In the genomic region with DNA sequence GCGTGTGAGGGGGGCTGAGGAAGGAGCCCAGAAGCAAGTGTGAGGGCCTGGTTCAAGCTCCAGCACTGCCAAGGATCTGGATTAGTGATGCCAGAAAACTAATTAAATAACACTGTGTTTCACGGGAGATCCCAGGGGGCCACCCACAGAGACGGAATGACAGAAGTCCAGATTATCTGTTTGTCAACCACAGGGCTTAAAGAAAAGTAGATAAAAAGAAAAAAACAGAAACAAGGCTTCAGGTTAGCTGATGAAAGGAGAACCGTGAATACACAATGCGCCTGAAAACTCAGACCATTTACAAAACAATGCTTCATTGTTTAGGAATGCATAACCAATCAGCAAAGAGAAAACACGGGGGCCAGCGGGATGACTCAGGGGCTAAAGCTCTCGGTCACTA, we compare ENCODE assay signal across 19 mouse cellular contexts. TPM values are rescaled to one million over a fixed set of nuclear protein-coding genes. Genes with fewer than 3 reads are reported as not detected.
DNase-seq lines count a peak whose midpoint lies in the region; ATAC-seq and TF ChIP-seq lines count a peak whose summit lies in the region.
"Had no signal": no experiment of that assay in that cellular context is flagged by ENCODE, and none has a peak within 500 bp of the region (broad histone marks: within the 10 kb centered on the region; RNA-seq: fewer than 3 reads in every experiment).

No protein-coding gene starts in this region.

- no peak for ATAC-seq in kidney, embryonic 16.5 days (ENCODE audit: low FRiP score, low TSS enrichment)
- ATAC-seq: forebrain, postnatal 0 days; intestine, postnatal 0 days; liver, postnatal 0 days had no signal

- no peak overlapping the region for H3K4me3 ChIP-seq in layer of hippocampus, adult 2 months
- no peak overlapping the region for H3K4me3 ChIP-seq in kidney, embryonic 16.5 days (ENCODE audit: low read length)
- H3K4me3 ChIP-seq: embryonic facial prominence, embryonic 12.5 days had no signal

- no peaks in the 10 kb centered on the region for H3K4me1 ChIP-seq in kidney, embryonic 16.5 days (ENCODE audit: insufficient read depth, low read length)

- peak; percentile 56 for DNase-seq in embryo, embryonic 10.5 days (ENCODE audit: low spot score)
- DNase-seq in embryo, embryonic 10 days (ENCODE audit: low spot score), result no peak
- no peak for DNase-seq in layer of hippocampus, adult 2 months (ENCODE audit: low spot score in 2 of 2)
- no peak for DNase-seq in layer of hippocampus, adult 8-10 months (ENCODE audit: low spot score in 2 of 2)
- peak; percentile 34 for DNase-seq in NIH3T3 (ENCODE audit: low read depth)
- DNase-seq in retina, embryonic 14.5 days (ENCODE audit: low spot score), result peak; percentile 54
- DNase-seq: adrenal gland, postnatal 10 days; forebrain, postnatal 0 days; heart, postnatal 4 days; kidney, postnatal 36 days; liver, postnatal 0 days; lung, postnatal 4 days had no signal

- peaks cover 19% of the 10 kb centered on the region for H3K27me3 ChIP-seq in kidney, embryonic 16.5 days (ENCODE audit: insufficient read depth, low read length)

- H3K4me2 ChIP-seq in kidney, embryonic 16.5 days (replicated peaks; ENCODE audit: low read depth, low read length), result no peak overlapping the region
- H3K4me2 ChIP-seq: embryonic facial prominence, embryonic 12.5 days; heart, embryonic 11.5 days had no signal

- H3K9me3 ChIP-seq in kidney, embryonic 16.5 days (ENCODE audit: low read length), result no peaks in the 10 kb centered on the region
- H3K9me3 ChIP-seq: embryonic facial prominence, embryonic 12.5 days had no signal

- no peak overlapping the region for H3K9ac ChIP-seq in kidney, embryonic 16.5 days (replicated peaks; ENCODE audit: low read length)
- H3K9ac ChIP-seq: embryonic facial prominence, embryonic 12.5 days; forebrain, postnatal 0 days; liver, postnatal 0 days had no signal

- no peak for TF ChIP-seq CTCF in layer of hippocampus, adult 2 months (conservative IDR thresholded peaks at IDR 0.05)

- peak overlapping the region; percentile 23; the same call in 1 of the 2 replicates for H3K27ac ChIP-seq in layer of hippocampus, adult 2 months
- H3K27ac ChIP-seq in kidney, embryonic 16.5 days (ENCODE audit: low read length), result no peak overlapping the region
- H3K27ac ChIP-seq: embryonic facial prominence, embryonic 12.5 days had no signal

- no peaks in the 10 kb centered on the region for H3K36me3 ChIP-seq in kidney, embryonic 16.5 days (ENCODE audit: insufficient read depth, low read length)
- H3K36me3 ChIP-seq: embryonic facial prominence, embryonic 12.5 days had no signal

- 12% methylated on average over 8 of the region's 8 CpGs for WGBS in kidney, embryonic 16.5 days

RNA-seq across cellular contexts. Expression of a gene that starts 12.9 kb away (rescaled TPM):
- 100 to 1,000 TPM; 162 to 180 TPM for total RNA-seq in layer of hippocampus, adult 2 months (2021)
- total RNA-seq in layer of hippocampus, adult 8-10 months (2022), result 100 to 1,000 TPM; 161 to 182 (median 173) TPM
- polyA plus RNA-seq in kidney, embryonic 16.5 days (2015; fragmentation: Nextera tagmentation; extraction: Ambion mirVana), result 1.0 and 1.5 TPM in 2 replicates
- total RNA-seq: neutrophil, adult 5-6 weeks had no signal
- polyA plus RNA-seq: C2C12 had no signal

RNA-seq across cellular contexts. Expression of a gene that starts 17.3 kb away (rescaled TPM):
- not detected for total RNA-seq in layer of hippocampus, adult 2 months (2021)
- not detected for total RNA-seq in layer of hippocampus, adult 8-10 months (2022)
- not detected in 2 replicates for polyA plus RNA-seq in kidney, embryonic 16.5 days (2015; fragmentation: Nextera tagmentation; extraction: Ambion mirVana)
- total RNA-seq: adrenal gland, postnatal 10 days; forebrain, postnatal 0 days; heart, postnatal 4 days; neutrophil, adult 5-6 weeks had no signal
- polyA plus RNA-seq: C2C12; embryonic facial prominence, embryonic 12.5 days; forebrain, postnatal 0 days; heart, embryonic 11.5 days; intestine, postnatal 0 days; limb, embryonic 14.5 days; liver, postnatal 0 days had no signal

RNA-seq across cellular contexts. Expression of a gene that starts 25.5 kb away (rescaled TPM):
- 100 to 1,000 TPM; 117 to 123 TPM for total RNA-seq in layer of hippocampus, adult 2 months (2021)
- 100 to 1,000 TPM; 106 to 143 (median 140) TPM for total RNA-seq in layer of hippocampus, adult 8-10 months (2022)
- polyA plus RNA-seq in kidney, embryonic 16.5 days (2015; fragmentation: Nextera tagmentation; extraction: Ambion mirVana), result 0.76 and 0.85 TPM in 2 replicates
- total RNA-seq: neutrophil, adult 5-6 weeks had no signal

Comparison
In these comparisons a context has a peak if more than half of its experiments do, and no peak if none do; other contexts are left out.
1. DNase-seq: peak in embryo, embryonic 10.5 days (single experiment), NIH3T3 (single experiment) and retina, embryonic 14.5 days (single experiment); none in embryo, embryonic 10 days (single experiment), layer of hippocampus, adult 2 months (0 of 2) and layer of hippocampus, adult 8-10 months (0 of 2).